Mouse (Mus musculus) adrenal gland, adult 2 months (tissue): Measurements from ENCODE around the gene Myo1d. TPM values are rescaled to one million over a fixed set of nuclear protein-coding genes. Genes with fewer than 3 reads are reported as not detected.

Source experiments
- DNase-seq: peaks from one replicate; pipeline ENCODE4 v3.0.0; 2021
- polyA plus RNA-seq: library from polyadenylated mRNA; depleted of rRNA; stranded (reverse); fragments of >200 nt; gene quantifications from 2 replicates; pipeline ENCODE4 v1.2.3, GENCODE M21; 2012
- total RNA-seq, 2 experiments: library from RNA; stranded (reverse); gene quantifications; 2 replicates each; pipeline ENCODE4 v1.2.3; 2021

Gene Myo1d
- total and polyA plus RNA-seq, 3 experiments: 63.8 to 87.9 (median 70.7) TPM

DNA sequence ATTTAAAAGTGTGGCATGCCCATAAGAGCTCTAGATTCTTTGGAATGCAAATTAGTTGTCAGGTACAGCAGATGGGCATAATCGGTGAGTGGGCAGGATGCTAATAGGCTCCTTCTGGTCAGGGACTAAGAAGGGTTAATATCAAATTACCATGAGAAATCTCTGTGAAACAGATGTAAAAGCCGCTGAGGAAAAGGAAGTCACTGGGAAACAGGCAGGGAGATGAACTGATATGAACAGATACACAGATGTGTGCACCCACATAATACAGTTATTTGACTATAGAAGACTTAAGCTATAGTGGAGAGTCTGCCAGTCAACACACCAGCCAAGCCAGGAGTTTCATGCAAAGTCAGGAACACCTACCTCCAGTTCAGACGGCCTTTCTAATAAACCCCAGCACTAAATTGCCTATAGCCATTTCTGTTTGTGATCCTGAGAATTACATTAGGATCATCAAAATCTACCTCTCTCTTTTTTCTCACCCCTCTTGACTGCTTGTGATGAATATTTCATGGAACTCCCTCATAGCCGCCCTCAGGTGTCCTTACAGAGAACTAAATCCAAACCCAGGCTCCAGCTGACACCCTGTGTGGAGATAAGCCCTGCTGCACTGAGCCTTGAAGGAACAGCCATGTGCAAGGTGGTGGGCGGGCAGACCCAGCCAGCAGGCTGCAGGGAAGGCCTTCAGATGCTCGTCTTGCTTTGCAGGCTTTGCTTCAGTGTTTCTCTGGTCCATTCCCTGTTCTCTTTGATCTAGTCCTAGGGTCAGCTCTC, 164.7 kb downstream of the Myo1d start:
- no peak for DNase-seq

DNA sequence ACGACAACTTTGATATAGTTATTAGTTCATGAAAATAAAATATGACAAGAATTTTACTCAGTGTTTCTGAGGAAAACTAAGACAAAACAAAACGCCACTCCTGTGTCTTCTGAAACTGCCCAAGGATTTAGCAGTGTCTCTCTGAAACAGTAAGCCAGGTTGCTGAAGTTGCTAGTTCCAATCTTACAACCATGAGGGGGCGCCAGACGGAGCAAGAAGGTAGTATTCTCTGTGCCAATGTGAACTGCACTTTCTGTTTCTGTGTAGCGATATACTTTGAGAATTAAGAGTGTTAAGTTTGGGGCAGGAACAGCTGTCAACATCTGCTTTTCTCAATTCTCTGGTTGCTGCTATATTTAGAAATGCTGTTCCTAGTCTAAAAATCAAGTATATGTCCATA, 165.4 kb downstream of the Myo1d start:
- peak; percentile 17 for DNase-seq

- DNase-seq: peak; percentile 7
Measured at GRCm38 (mm10) chr11:80613534-80613933, 166.3 kb downstream of the Myo1d start.

DNA sequence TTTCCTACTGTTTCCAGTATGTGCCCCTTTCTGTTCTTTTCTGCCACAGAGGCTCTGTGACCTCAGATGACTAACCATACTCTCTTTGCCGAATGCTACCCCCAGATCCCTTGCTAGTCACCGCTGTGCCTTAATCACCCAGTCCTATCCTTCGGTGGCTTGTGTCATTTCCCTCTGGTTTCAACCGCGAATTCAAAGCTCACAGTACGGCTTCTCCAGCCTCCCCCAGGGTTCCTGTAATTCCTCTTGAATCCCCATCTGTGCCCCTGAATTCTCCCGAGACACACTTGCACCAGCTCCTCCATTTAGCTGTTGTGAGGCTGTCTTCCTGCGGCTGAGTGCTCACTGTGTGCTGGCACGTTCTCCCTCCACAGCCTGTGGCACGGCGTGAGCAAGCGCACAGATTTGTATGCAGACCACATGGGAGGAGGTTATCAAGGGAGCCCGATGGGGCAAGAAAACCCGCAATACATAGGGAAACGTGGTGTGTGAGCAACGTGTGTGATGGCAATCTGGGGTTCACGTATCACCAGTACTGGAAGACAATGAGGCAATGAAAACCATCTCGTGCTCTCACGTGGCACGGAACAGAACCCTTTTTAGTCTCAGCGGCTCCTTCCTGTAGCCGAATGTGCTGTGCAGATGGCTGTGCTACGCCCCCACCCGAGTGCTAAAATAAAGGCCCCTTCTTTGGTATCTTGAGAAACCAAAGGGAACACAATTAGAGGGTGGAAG, 177.0 kb downstream of the Myo1d start:
- no peak for DNase-seq

DNA sequence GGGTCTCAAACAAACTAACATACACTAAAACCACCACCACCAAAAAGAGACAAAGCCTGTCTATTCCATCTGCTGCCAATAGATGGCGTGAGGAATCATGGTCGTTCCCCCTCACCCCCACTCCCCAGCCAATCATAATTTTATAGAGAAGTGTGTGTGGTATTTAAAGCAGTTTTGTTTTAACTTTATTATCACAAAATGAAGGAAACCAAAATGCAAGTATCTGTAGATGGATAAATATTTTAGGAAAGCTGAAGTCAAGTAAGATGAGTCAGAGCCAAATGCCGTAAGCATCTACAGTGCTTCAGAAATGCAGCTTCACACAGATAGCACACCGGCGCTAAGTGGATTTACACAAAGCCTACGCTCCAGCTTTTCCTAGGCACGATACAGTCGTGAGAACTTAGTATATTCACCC, 177.8 kb downstream of the Myo1d start:
- DNase-seq: peak; percentile 7

GRCm38 (mm10) chr11:80601040-80601864, 178.6 kb downstream of the Myo1d start:
- DNase-seq: peak; percentile 29

GRCm38 (mm10) chr11:80595482-80595881, 184.3 kb downstream of the Myo1d start:
- DNase-seq: no peak

DNA sequence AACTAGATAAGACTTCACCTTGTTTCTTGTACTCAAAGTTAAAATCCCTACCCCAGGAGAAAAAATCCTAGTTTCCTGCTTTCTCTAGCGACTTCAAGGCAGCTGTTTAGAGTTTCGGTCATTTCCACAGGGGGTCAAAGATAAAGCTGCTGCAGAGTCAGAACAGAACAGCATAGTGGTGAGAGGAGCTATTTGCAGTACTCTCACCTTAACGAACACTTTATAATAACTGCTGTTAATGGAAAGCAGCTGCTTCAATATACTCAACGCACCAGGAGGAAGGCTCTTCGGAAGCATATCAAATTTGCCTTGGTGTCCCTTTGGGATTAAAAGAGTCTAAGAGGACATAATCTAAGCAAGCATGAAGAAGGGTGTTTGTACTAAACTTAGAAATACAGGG, 190.4 kb downstream of the Myo1d start:
- no peak for DNase-seq

- no peak for DNase-seq
Measured at GRCm38 (mm10) chr11:80585761-80586160, 194.1 kb downstream of the Myo1d start.

- DNase-seq: no peak
Measured at GRCm38 (mm10) chr11:80585211-80585610, 194.6 kb downstream of the Myo1d start.

DNA sequence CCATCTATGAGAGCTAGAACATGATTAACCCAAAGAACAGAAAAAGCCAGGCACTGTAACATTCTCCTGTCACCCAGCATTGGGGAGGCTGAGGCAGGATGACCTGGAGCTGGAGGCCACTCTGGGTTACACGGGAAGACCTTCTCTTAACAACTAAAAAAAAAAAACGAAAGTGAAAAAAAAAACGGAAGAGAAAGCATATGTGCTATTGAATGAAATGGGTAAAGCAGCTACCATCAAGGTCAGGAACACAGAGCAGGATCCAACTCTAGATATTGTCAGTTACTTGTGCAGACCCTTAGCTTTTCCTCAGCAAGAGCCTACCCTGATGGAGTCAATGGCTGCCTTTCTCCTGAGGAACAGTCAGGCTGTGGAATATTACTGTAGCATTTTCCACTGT, 199.3 kb downstream of the Myo1d start:
- DNase-seq: no peak

GRCm38 (mm10) chr11:80577747-80578640, 201.8 kb downstream of the Myo1d start:
- DNase-seq: peak; percentile 82

GRCm38 (mm10) chr11:80575794-80576193, 204.0 kb downstream of the Myo1d start:
- DNase-seq: no peak

GRCm38 (mm10) chr11:80566286-80566685, 213.5 kb downstream of the Myo1d start:
- DNase-seq: no peak

DNA sequence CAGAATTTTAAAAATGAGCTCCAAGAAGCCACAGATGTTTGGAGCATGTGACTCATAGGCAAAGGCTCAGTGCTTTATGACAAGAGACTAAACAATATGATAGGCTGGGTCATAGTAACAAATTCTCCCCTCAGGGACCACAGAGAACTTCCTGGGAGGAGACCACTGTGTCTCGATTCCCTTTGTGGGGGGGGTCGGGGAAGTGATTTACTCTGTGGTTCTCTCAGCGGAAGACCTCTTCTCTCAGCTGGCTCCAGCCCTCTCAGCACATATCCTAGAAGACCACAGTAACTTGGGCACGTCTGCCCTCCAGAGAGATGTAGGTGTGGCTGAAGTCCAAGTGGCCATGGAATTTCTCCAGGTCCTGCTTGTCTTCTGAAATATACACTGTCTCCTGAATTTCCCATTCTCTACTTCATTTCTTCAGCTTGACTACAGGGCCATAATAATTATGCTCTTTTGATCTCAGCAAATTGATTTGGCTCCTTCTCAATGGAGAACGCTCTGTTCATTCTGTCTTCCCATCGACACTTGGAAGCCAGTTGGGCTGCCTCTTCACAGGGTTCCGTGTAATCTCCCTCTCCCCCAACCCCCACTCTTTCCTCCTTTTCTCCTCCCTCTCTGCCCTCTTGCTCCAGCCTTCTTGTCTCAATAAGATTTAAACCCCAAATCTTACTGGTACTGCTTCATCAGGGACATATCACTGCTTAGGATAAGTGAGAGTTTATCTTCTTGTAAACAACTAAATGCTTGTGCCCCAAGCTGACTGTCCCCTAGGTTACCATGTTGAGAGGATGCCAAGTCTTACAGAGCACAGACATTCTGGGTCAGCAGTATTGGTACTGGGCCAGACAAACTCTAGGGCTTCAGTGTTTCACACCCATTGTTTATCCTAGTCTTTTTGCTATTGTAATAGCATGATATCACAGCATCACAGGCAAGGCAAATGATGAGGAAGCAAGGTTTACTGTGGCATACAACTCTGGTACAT, 214.6 kb downstream of the Myo1d start:
- DNase-seq: peak; percentile 24

DNA sequence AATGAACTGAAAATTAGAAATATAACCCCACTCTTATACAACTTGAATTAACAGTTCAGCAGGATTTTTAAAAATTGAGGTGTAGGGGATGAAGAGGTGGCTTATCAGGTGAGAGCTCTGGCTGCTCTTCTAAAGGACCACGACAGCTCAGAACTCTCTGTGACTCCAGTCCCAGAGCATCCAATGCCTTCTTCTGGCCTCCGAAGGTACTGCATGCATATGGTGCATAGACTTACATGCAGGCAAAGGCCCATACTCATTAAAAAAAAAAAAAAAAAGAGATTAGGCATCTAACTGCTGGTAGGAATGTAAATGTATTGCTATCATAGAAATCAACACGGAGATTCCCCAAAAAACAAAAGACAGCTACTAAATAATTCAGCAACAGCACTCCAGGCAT, 217.3 kb downstream of the Myo1d start:
- DNase-seq: no peak

GRCm38 (mm10) chr11:80560770-80561169, 219.1 kb downstream of the Myo1d start:
- no peak for DNase-seq

GRCm38 (mm10) chr11:80555416-80555815, 224.4 kb downstream of the Myo1d start:
- no peak for DNase-seq

- no peak for DNase-seq
Measured at GRCm38 (mm10) chr11:80553046-80553445, 226.8 kb downstream of the Myo1d start.

- DNase-seq: no peak
Measured at GRCm38 (mm10) chr11:80551634-80552033, 228.2 kb downstream of the Myo1d start.
